Mouse (Mus musculus): ENCODE results near the gene Tlr12.
"Not testable (repeated sequence)": the region's sequence is repeated elsewhere in the genome, so short reads cannot be mapped to it uniquely, and the experiment has no call there.

The Tlr12 gene

DNA sequence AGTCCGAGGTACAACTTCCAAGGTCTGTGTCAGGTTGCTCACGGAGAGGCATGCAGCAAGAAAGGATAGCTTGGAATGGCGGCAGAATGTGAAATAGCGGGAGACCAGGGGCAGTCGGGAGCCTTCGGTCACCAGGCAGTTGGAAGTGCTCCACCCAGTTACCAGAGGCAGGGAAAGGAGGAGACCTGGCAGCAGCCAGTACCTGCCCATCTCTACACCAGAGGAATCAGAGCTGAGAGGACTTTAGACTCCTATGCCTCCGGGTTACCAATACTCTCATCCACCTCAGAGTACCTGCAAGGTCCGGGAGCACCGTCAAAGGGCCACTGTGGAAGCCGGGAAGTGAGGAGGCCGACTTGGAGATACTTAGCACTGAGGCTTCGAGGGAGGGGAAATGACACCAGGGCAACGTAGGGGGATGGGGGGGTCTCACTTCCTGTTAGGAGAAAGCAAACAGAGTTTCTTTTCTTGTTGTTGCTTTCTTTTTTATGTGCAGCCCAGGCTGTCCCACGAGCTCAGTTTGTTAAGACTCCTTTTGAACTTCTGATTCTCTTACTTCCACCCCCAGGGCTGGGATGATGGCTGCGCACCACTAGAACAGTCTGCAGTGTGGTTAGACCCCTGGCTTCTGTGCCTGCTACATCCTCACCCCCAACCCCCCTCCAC, at the start of gene Tlr12:
Gene Tlr12 (minus strand): TSS at position 374 of the 666 bp plus-strand sequence.
- DNase-seq (ENCODE audit: low spot score in 2 of 2) = no peak

DNA sequence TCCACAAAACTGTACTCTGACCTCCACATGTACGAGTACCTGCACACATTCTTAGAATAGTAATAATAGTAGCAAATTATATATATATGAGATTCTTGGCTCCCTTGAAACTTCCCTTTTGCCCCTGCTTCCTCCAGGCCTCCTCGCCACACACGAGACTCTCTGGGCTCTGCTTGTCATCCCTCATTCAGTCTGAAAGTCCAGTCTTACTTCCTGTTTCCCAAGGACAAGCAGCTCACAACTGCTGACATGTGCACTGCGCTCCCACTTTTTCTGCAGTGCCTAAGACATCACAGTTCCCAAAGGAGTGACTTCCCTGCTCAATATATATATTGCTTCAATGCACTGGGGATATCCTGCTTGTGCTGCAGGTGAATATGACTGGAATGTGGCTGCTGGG, 48.8 kb upstream of the Tlr12 start:
- DNase-seq (ENCODE audit: low spot score in 2 of 2) = not testable (repeated sequence)

DNA sequence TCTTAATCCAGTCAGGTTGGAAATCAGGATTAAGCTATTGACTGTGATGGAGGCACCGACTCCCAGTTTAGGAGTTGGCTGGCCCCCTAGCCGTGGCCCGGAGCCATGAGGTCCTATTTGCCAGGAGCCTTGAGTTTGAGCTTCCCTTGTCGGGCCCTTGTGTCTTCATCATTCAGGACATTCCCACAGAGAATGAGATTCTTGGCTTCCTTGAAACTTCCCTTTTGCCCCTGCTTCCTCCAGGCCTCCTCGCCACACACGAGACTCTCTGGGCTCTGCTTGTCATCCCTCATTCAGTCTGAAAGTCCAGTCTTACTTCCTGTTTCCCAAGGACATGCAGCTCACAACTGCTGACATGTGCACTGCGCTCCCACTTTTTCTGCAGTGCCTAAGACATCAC, 47.9 kb upstream of the Tlr12 start:
- DNase-seq (ENCODE audit: low spot score in 2 of 2) = not testable (repeated sequence)

DNA sequence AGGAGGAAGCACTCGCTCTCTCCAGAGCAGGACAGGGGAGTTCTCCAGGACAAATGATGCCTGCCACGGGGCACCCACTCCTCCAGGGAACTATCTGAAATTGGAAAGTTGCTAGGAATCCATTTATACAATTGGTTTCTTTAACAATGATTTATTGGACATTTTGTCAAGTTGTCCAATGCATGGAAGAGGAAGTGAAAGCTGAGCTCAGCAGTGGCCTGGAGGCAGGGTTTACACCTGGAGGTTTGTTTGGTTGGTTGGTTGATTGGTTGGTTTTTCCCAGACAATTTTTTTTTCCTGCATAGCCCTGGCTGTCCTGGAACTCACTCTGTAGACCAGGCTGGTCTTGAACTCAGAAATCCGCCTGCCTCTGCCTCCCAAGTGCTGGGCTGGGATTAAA, 45.6 kb upstream of the Tlr12 start:
- DNase-seq (ENCODE audit: low spot score in 2 of 2) = no peak

DNA sequence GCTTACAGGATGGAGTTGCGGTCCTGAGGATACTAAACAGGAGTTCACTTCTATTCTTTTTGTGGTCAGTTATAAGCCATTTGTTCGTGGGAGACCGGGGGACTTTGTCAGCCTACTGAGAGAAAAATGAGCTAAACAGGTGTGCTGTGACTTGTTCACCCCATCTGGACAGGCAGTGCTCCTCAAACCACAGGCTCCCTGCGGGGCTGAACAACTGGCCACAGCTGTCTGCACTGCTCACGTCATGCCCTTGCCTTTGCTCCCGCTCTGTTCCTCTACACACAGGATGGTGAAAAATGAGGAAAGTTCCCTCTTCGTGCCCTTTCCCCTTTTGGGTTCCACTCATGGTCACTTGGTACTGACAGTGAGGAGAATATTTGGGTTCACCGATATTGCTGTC, 42.6 kb upstream of the Tlr12 start:
- no peak for DNase-seq (ENCODE audit: low spot score in 2 of 2)

DNA sequence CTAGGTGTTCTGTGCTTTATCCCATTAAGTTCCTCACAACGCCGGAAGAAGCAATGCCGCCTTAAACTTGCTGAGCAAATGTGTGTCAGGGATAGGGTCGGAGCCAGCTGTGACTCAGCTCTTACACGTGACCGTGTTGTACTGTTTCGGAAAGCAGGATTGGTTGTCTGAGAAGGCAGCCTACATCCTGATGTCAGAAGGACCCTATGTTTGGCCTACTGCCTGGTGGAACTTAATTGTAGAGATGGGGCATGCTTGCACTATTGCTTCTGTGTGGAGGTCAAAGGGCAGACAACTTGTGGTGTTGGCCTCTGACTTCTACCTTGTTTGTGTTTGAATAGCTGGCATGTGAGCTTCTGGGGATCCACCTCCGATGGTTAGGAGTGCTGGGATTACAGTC, 41.8 kb upstream of the Tlr12 start:
- no peak for DNase-seq (ENCODE audit: low spot score in 2 of 2)

DNA sequence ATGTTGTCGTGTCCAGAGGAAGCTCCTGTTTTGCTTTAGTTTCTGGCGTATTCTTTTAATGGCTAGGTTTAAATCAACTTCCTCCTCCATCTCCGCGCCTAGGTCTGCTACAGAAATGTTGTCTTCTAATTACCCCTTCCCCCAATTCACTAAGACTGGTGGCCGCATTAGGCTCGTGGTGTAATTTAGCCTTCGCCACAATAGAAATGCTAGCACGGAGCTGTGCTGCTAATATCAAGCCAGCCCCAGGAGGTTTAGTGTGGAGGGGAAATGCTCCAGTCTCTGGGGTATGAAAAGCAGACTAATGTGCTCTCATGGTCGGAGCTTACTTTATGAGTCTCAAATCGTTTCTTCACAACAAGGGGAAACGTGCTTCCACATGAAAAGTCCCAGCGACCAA, 37.0 kb upstream of the Tlr12 start:
- no peak for DNase-seq (ENCODE audit: low spot score in 2 of 2)

DNA sequence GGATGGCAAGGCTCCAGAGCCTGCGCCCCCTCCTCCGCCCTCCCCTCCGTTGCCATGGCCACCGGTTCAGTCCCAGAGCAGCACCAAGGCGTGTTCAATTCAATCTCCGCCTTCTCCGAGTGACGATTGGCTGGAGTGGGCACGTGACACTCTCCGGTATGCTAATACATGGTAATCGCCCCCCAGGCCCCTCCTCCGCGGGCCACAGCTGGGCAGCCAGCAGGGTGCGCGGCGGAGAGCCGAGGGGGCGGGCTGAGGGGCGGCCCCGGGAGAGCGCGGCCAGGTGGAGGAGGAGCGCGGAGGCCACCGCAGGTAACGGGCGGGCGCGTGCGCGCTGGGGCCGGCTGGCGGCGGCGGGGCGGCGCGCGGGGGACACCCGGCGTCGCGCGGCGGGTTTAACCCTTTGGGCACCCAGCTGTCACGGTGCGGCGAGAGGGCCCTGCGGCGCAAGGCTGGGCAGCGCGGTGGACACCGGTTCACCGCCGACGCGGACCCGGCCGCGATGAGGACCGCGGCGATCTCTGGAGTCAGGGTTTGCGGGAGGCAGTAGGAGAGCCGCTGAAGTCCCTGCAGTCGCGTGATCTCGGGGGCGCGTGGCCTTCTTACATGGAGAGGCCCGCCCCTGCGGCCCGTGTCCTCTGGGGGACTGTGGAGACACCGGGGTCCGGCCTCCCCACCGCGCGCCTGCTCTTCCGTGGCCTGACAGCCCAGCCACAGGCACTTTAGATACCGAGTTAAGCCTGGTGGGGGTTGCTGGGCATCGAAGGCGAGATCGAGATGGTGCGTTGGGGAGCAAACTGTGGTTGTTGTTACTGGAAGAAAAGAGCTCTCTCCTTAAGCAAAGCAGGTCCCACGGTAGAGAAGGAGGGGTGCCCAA, 36.3 kb upstream of the Tlr12 start, which contains the start of gene Phc2:
Gene Phc2 (plus strand): TSS at position 198 of the 877 bp plus-strand sequence.
- DNase-seq (ENCODE audit: low spot score in 2 of 2) = peak; percentile 97

DNA sequence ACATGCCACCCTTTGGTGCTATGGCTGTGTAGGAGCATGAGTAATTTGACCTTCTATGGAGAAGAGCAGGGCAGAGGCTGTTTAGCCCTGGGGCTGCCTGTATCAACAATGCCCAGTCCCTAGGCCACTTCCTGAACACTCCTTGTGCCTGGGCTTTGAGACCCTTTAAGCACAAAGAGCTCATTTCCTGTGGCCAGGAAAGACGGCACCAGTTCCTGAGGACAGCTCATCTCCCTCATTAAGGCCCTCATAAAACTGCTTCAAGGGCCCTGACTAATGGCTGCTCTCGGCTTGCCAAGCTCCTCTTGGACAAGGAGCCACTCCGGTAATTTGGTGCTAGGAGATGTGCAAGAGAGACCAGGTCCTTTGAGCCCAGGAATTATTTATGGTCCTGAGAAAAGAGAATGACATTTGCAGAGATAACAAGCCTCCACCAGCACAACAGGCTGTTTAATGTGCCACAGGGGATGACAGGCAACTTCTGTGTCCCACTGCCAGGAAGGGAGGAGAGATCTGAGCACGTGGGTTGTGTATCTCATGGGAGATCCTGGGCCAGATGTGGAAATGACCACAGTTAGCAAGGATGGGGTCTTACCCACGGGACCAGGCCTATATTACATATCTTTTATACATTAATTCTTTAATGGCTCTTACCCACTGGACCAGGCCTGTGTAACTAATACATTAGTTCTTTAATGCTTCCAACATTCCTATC, 34.3 kb upstream of the Tlr12 start:
- no peak for DNase-seq (ENCODE audit: low spot score in 2 of 2)

DNA sequence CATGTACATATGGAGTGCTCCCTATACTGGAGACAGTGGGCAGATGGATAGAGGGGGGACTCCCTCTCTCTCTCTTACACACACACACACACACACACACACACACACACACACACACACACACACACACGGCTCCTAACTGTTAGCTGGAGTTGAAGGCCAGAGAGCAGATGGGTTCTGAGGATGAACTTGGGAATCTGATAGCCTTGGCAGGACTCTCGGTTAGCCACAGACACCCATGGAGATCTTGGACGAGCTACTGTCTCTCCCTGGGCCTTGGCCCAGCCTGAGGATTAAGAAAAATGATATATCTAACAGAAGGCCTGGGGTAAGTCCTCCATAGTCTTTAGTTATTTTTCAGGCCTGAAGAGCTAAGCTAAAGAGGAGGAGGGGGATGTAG, 33.1 kb upstream of the Tlr12 start:
- DNase-seq (ENCODE audit: low spot score in 2 of 2) = no peak

DNA sequence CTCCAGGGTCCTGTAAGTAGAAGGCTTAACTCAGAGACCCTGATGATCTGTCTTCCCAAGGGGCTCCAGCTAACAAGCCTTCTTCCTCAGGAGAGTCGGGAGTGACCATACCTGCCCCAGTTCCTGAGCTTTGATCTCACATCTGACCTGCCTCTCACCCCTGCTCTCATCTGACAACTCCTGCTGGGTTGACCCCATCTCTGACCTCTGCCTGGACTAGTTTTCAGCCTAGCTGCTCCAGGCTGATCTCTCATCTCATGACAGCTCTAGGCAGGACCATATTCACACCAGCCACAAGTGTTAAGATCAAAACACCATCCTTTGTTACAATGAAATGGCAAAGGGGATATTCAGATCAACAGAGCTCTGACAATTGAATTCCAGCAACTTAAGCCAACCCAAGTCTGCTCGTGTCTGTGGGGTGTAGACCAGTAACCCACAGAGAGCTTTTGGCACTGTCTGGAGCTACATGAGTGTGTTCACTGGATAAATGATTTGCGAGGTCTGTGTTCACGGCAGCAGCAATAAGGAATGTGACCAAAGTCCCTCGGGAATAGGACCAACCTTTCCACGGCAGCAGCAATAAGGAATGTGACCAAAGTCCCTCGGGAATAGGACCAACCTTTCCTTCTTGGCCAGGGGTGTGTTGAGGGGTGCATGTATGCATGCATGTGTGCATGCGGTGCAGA, 30.3 kb upstream of the Tlr12 start:
- DNase-seq (ENCODE audit: low spot score in 2 of 2) = no peak

DNA sequence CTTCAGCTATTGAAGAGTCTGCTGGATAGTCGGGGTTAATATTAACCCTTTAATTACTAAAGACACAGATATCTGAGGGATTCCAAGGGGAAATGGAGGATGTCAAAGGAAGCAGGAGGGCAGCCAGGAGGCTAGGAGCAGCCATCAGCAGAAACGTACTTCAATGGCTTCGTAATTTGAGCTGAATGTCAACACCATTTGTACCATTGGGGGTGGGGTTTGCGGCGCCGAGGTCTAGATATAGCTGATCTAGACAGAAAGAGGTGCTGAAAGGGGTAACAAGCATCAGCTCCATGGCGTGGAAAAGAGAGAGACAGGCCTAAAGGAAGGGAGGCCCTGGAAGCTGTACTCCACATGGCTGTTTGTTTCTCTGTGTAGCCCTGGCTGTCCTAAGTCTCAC, 28.3 kb upstream of the Tlr12 start:
- no peak for DNase-seq (ENCODE audit: low spot score in 2 of 2)

DNA sequence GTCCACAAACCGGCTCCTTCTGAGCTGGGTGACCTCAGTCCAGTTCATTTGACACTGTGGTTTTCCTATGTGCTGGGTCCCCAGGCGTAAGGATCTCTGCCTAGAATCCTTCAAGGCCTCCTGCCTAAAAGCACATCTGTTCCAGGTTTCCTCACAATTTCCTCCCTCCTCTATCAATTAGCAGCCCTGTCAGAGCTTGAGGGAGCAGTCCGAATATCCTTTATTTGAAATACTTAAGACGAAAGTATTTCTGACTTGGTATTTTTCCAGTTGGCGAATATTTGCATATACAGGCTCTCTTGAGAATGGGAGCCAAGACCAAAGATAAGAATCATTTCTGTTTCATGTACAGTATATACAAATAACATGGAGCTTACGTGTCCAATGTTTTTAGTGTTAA, 27.5 kb upstream of the Tlr12 start:
- no peak for DNase-seq (ENCODE audit: low spot score in 2 of 2)

DNA sequence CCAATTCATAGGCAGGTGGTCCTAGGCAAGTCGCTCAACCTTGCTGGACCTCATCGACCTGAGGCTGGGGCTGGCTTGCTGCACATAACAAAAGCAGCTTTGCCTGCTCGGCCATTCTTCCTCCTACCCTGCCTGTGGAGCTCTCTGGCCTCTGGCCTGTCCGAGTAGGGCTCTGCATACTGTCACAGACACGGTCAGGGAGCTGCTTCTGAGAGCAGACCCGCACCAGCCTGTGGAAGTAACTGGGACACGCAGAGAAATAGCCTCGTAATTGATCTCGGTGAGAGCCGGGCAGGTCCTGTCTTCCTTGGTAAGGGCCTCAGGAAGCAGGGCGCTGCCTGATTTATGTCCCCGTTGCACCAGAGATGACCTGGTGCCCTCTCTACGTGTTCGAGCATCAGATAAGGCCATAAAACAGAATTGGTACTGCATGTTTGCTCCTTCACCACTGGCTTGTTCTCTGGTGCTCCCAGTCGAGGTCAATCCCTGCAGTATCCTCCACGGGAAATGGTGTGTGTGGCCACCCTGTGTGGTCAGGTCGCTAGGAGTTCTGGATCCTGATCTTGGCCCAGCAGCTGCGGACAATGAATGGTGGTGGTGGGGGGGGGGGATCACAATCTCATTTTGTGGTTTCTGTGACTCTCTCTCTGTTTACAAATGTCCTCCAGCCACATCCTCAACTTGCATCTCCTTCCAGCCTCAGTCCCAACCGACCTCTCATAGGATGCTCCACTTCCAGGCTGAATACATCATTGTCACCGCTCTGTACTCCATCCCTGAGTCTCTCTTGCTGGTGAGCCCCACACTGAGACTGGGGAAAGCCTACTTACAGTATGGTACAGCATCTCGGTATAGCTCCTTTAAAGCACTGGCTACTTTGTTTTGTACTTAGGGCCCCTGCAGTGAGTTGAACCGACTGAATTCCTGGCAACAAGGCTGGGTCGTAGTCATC, 23.6 kb upstream of the Tlr12 start:
- DNase-seq (ENCODE audit: low spot score in 2 of 2) = no peak

DNA sequence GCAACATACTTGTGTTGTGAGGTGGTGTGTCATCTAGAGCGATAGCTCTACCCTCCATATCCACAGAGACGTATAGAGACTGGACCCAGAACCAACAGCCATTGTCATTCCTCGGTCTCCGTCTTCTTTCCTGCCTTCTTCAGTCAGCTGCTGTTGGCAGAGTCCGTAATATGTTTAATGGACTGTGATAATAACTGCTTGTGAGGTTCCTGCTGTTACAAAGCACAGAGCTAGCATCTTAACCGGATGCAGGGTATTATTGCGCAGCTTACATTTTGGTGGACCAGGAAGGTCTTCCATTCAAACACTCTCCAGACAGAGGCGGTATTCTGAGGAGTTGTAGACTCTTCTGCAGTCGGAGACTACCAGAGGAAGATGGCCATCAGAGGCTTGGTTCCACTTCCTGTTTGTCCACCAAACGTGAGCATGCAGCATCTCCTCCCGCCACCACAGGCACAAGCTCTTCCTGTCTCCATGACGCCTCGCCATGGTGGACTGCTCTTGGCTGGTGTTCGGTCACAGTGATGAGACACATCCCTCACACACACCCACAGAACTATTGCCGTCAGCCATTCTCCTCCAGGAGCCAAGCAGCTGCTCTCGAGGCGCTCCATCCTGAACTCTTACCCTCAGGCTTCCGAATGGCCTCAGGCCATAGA, 20.0 kb upstream of the Tlr12 start:
- no peak for DNase-seq (ENCODE audit: low spot score in 2 of 2)

DNA sequence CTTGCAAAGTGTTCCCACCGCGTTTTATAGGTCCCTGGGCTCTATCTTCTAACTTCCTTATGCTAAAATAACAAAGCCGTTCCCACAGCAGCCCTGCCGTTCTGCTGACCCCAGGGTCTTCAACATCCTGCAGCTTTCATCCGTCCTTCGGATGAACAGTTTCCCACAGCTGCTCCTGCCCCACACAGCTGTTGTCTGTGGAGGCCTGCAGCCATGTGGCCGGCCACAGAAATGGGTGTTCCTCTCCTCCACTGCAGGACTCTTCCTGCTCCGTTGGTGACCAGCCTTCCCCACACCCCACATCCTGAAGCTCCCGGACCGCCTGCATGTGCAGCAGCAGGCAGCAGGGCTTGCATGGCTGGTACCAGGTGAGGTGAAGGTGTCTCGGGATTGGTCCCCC, 18.8 kb upstream of the Tlr12 start:
- DNase-seq (ENCODE audit: low spot score in 2 of 2) = no peak

DNA sequence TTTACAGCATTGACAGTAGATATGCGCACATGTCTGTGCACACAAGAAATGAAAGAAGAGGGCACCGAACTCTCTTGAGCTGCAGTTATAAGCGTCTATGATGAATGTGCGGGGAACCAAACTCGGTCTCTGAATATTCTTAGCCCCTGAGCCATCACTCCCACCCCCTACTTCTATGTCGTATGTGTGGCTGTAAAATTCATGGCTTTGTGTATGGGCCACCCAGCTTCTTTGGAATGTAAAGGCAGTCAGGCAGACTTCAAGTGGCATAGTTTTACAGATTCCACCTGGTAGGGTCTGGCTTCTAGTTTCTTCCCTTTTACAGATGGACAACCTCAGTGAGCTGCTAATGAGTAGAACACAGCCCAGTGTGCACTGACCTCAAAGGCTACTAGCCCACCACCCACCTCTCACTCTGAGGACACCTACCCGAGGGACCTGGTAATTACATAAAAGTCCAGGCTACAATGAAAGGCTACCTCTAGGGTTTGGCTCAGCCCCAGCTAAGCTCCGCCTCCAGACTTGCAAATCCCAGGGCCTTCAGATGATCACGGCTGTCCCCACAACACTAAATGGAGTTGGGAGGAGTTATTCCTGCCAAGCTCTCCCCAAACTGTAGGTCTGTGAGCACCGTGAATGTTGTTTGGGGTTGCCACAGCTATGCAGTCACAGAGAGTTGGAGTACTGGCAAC, 17.6 kb upstream of the Tlr12 start:
- DNase-seq (ENCODE audit: low spot score in 2 of 2) = no peak

DNA sequence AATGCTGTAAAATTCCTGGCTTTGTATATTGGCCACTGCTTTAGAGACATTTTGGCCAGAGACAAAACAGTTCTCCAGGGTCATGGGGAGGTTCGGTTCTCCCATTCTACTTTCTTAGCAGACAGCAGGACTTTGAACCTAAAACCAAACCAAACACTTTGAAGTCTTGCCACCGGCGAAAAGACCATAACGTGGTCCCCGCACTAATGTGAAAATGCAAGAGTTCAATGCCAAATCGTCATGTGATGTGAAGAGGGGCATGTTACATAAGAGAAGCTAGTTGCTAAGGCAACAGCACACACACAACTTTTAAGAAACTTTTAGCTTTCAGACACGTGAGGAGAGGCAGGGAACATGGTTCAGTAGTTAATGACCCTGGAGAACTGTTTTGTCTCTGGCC, 17.0 kb upstream of the Tlr12 start:
- no peak for DNase-seq (ENCODE audit: low spot score in 2 of 2)

DNA sequence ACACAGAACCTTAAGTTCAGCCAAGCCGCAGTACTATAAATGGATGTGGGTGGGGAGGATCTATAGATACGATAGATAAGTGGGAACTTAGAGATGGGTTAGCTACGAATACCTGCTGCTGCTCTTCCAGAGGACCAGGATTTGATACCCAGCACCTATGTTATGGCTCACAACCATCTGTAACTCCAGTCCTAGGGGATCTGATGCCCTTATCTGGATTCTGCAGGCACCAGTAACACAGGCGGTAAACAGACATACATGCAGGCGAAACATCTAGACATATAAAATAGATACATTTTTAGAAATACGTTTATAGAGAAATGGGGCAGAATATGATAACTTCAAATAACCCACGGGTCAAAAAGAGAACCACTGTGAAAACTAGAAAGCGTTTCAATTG, 2.7 kb upstream of the Tlr12 start:
- no peak for DNase-seq (ENCODE audit: low spot score in 2 of 2)

DNA sequence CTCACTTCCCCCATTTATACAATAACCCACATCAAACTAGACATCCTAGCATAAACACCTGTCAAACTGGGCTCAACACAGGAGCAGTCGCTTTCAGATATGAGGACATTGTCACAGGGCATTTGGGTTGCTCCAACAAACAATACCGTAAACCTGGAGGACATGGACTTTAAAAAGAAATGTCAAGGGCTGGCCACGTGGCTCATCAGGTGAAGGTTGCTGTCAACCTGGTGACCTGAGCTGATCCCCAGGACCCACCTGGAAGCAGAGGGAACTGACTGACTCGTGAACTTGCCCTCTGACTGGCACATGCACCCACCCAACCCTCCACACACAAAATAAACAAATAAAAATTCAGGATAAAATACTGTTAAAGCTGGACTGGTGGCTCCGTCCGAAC, 2.2 kb upstream of the Tlr12 start:
- no peak for DNase-seq (ENCODE audit: low spot score in 2 of 2)
